Mouse (Mus musculus): ENCODE measurements around the gene Ccdc13. TPM values are rescaled to one million over a fixed set of nuclear protein-coding genes. Genes with fewer than 3 reads are reported as not detected.

Gene Ccdc13
- total RNA-seq, 2 experiments from 2014 or later = not detected

DNA sequence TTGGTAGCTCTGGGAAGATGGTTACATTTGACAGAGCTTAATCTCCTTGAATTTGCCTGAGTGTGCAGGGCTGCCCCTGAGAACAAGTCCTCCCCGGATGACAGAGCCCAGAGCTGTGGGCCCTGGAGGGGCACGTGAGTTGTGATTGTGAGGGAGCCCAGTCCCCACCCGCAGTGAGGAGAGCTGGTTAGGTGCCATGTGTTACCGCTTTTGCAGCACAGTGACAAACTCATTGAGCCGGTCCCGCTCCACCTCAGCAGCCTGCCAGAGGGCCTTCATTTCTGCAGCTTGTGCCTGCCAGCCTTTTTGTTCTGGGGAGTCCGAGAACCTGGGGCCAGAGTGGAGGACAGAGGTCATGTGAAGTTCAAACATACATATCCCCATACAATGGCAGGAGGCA lies 31.3 kb downstream of the Ccdc13 start:
- no peak for ATAC-seq (replicated peaks; ENCODE audit: poor library complexity)

GRCm38 (mm10) chr9:121807546-121807945 lies 31.7 kb downstream of the Ccdc13 start:
- no peak for ATAC-seq (replicated peaks; ENCODE audit: poor library complexity)

GRCm38 (mm10) chr9:121802747-121803146 lies 36.5 kb downstream of the Ccdc13 start:
- peak; percentile 51 for ATAC-seq (replicated peaks; ENCODE audit: poor library complexity)

DNA sequence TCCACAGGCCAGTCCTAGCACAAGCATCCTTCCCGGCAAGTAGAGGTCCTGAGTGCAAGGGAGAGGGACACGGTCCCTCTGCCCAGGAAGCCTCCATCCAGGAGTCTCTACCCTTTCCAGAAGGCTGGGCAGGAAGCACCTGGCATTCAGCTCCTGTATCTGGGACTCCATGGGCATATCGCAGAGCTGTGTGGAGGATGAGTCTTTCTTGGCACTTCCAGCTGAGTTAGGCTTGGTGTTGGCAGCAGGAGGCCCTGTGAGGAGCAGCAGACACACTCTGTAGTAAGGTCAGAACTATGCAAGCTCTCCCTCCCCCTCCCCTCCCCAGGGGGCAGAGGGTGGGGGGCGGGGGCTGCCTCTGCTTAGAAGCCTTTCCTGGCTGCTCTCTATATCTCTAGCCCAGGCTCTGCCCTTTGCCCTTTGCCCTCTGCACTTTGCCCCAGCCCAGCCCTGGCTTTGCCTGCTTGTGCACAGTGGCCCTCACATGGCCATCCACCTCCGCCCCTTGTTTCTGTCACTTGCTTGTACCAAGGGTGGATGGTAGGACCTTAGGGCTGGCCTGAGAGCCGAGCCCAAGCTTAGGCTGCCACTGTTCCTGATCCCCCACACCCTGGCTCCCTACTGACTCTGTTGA lies 40.3 kb downstream of the Ccdc13 start:
- ATAC-seq (replicated peaks; ENCODE audit: poor library complexity) = no peak

DNA sequence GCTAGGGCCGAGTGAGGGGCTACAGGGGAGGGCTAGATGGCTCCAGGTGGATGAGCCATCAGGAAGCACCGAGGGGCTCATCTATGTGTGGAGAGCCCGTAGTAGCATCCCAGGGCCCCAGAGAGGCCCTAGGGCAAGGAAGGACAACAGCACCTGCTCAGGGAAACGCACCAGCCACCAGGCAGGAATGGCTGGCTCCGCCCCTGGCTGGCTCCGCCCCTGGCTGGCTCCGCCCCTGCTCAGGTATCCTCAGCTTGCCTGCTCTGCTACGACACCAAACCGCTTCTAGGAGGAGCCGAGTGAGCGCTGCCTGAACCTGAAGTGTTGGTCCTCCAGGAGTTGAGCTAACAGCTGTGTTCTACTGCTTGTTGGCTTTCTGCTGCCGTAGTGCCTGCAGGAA lies 41.5 kb downstream of the Ccdc13 start:
- no peak for ATAC-seq (replicated peaks; ENCODE audit: poor library complexity)

DNA sequence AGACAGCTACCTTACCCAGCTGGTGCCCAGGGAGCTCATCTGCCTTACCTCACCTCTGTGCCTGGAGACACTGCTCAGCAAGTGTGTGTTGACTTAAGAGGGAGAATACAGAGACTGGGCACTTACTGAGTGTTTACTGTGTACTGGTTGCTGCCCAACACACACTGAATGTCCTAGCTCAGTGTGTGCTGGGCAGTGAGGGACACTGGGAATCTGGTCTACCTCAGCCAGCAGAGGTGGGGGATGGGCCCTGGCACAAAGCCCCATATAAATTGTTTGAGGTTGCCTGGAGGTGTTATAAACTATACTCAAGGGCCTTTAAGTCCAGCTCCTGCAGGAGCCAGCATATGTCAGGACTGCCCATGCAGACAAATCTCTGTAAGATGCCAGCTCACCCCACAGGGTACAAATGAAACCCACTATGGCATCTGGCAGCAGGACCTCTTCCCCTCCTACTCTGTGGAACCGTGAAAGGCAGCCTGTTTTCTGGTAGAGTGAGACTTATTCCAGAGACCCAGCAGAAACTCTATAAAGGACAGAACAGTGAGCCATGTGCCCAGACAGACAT lies 44.2 kb downstream of the Ccdc13 start:
- no peak for ATAC-seq (replicated peaks; ENCODE audit: poor library complexity)

DNA sequence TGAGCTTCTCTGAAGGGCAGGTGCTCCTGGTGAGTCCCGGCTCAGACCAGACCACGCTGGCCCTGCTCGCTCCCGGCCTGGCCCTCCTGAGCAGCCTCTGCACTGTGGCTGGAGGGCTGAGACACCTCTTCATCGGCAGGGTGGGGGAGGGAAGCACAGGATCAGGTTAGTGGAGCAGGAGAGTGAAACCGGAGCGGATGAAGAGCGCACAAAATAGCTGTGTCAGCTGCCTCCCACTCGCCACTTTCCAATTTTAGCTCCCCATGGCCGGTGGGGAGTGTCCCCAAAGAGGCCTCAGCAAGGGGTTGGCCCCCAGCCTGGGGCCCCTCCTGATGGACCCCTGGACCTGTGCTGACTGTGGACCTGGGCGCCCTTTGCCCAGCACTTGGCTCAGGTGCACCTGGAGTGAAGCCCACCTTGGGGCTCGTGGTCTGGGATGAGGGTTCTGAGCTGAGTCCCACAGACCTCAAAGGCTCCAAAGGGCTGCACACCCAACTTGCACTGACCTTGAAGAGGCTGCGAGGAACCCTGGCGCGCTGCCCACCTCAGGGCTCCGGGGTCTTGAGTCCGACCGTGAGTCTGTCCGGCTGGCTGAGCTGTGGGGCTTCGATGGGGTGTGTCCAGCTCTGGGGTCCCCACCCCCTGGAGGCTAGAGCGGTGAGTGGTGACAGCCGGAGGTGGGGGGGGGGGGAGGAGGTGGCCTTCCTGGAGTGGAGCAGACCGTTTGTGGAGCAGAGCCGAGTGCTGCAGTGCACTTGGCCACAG lies 47.3 kb downstream of the Ccdc13 start, which contains the start of gene Hhatl:
Gene Hhatl, minus strand, starts transcription at position 751 of the 765 bp plus-strand sequence.
- no peak for ATAC-seq (replicated peaks; ENCODE audit: poor library complexity)

GRCm38 (mm10) chr9:121791206-121791605 lies 48.1 kb downstream of the Ccdc13 start:
- peak; percentile 80 for ATAC-seq (replicated peaks; ENCODE audit: poor library complexity)

GRCm38 (mm10) chr9:121786359-121786758 lies 52.9 kb downstream of the Ccdc13 start:
- ATAC-seq (replicated peaks; ENCODE audit: poor library complexity) = no peak

GRCm38 (mm10) chr9:121785261-121785660 lies 54.0 kb downstream of the Ccdc13 start:
- ATAC-seq (replicated peaks; ENCODE audit: poor library complexity) = no peak

GRCm38 (mm10) chr9:121784801-121785200 lies 54.5 kb downstream of the Ccdc13 start:
- no peak for ATAC-seq (replicated peaks; ENCODE audit: poor library complexity)

DNA sequence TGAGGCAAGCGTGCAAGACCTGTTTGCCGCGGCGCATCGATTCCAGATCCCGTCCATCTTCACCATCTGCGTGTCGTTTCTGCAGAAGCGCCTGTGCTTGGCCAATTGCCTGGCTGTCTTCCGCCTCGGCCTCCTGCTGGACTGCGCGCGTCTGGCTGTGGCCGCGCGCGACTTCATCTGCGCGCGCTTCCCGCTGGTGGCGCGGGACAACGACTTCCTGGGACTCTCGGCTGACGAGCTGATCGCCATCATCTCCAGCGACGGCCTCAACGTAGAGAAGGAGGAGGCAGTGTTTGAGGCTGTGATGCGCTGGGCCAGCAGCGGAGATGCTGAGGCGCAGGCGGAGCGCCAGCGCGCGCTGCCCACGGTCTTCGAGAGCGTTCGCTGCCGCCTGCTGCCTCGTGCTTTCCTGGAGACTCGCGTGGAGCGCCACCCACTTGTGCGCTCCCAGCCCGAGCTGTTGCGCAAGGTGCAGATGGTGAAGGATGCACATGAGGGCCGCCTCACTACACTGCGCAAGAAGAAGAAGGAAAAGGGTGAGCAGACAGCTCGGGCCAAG lies 61.1 kb downstream of the Ccdc13 start:
- peak; percentile 55 for ATAC-seq (replicated peaks; ENCODE audit: poor library complexity)

GRCm38 (mm10) chr9:121777484-121778065 lies 61.7 kb downstream of the Ccdc13 start, which contains the start of gene Klhl40:
Gene Klhl40, plus strand, starts transcription at chr9:121777607.
- ATAC-seq (replicated peaks; ENCODE audit: poor library complexity) = peak; percentile 32

DNA sequence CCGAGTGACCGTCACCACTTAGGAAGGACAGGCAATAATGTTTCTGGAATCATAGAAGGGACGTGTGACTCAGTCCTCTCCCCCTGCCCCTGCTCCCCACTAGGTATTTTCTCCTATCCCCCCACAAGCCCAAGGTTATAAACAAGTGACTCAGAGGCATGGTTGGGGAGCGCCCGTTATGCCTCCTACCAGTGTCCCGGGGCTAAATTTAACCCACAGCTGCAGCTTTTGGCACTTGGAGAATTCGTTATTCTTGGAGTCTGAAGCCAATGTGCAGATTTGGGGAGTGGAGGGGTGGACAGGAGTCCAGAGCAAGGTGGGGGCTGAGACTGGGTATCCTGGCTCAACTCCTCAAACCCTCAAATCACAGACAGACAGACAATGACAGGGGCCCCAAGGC lies 62.8 kb downstream of the Ccdc13 start:
- no peak for ATAC-seq (replicated peaks; ENCODE audit: poor library complexity)

- ATAC-seq (replicated peaks; ENCODE audit: poor library complexity) = no peak
Observed at GRCm38 (mm10) chr9:121775951-121776350, 63.3 kb downstream of the Ccdc13 start.

DNA sequence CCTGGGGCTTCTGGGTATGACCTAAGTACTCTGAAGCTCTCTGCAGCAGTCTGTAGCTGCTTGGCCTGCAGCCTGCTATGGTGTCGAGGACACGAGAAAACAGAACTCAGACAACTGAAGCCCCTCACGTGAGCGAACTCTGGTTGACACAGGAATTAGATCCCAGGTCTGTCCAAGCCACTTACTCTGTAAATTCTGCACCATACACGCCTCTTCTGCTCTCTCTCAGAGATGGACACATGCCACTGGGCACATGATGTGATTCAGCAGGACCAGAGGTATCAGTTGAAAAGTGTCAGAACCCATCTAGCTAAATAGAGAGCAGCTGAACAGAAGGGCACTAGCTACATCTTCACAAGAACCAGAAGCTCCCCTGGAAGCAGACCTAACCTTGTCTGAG lies 66.8 kb downstream of the Ccdc13 start:
- no peak for ATAC-seq (replicated peaks; ENCODE audit: poor library complexity)

- ATAC-seq (replicated peaks; ENCODE audit: poor library complexity) = no peak
Observed at GRCm38 (mm10) chr9:121765166-121765855, 74.0 kb downstream of the Ccdc13 start.

DNA sequence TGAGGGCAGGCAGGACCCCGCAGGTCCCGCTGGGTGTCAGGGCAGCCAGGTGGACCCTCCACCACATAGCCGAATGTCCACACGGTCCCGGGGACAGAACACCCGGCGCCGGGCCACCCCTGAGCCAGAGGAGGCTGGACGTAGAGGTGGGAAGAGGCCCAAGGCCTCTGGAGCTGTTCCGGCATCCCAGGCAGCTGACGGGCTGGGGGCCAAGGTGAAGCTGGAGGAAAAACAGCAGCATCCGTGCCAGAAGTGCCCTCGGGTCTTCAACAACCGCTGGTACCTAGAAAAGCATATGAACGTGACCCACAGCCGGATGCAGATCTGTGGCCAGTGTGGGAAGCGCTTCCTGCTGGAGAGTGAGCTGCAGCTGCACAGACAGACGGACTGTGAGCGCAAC lies 75.5 kb downstream of the Ccdc13 start:
- ATAC-seq (replicated peaks; ENCODE audit: poor library complexity) = no peak

DNA sequence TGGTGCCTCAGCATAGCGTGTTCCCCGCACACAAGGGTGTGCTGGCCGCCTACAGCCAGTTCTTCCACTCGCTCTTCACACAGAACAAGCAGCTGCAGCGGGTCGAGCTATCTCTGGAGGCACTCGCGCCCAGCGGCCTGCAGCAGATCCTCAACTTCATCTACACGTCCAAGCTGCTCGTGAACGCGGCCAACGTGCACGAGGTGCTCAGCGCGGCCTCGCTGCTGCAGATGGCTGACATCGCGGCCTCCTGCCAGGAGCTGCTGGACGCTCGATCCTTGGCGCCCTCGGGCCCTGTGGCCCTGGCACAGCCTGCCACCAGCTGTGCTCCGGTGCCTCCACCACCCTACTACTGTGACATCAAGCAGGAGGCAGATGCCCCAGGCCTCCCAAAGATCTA lies 76.5 kb downstream of the Ccdc13 start:
- no peak for ATAC-seq (replicated peaks; ENCODE audit: poor library complexity)

GRCm38 (mm10) chr9:121762248-121762647 lies 77.0 kb downstream of the Ccdc13 start:
- ATAC-seq (replicated peaks; ENCODE audit: poor library complexity) = no peak

DNA sequence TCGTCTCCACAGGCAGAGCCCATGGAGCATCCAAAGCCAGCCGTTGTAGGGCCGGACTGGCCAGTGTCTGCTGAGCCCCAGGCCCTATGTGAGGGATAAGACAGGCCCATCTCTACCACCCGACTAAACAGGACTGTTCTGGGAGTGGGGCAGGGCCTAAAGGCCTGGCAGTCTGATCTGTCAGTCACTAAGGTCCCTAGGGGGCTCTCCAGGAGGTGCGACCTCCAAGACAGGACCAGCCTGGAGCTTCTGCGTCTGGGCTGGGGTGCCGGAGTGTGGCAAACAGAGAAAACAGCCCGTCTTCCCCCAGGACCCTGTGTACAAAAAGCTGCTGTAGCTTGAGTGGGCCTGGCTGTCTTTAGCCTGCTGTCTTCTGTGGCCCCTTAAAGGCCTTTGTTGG lies 77.5 kb downstream of the Ccdc13 start:
- ATAC-seq (replicated peaks; ENCODE audit: poor library complexity) = no peak

Measured in megakaryocyte progenitor cell, adult 5-6 weeks (primary cell).